Mouse (Mus musculus) heart, embryonic 11.5 days (tissue): ENCODE measurements around the gene Sftpa1. TPM values are rescaled to one million over a fixed set of nuclear protein-coding genes. Genes with fewer than 3 reads are reported as not detected.

Experiments
- ATAC-seq: fragments of 200-750 bp; cut with Nextera tagmentation; replicated peaks from 2 replicates; pipeline ENCODE4 v1.8.0; 2017; ENCODE audit warnings: moderate library complexity; ENCODE audit not compliant: insufficient number of reproducible peaks, low FRiP score, low TSS enrichment
- H3K27ac ChIP-seq: fragments of 300-500 bp; sonication (generic); 2 replicates; pipeline ENCODE4 v1.5.1; 2014; ENCODE audit warnings: mild to moderate bottlenecking, low read depth, low read length
- H3K27me3 ChIP-seq: fragments of 300-500 bp; sonication (generic); 2 replicates; pipeline ENCODE4 v1.6.1; 2014; ENCODE audit warnings: mild to moderate bottlenecking, low read length, mixed read lengths; ENCODE audit not compliant: control insufficient read depth, insufficient read depth
- H3K36me3 ChIP-seq: fragments of 300-500 bp; sonication (generic); 2 replicates; pipeline ENCODE4 v1.6.1; 2014; ENCODE audit warnings: mild to moderate bottlenecking, low read length, moderate library complexity, mixed read lengths; ENCODE audit not compliant: control insufficient read depth, insufficient read depth
- H3K4me1 ChIP-seq: fragments of 300-500 bp; sonication (generic); 2 replicates; pipeline ENCODE4 v1.6.1; 2014; ENCODE audit warnings: low read length; ENCODE audit not compliant: control insufficient read depth, insufficient read depth
- H3K4me2 ChIP-seq: fragments of 300-500 bp; sonication (generic); 2 replicates; pipeline ENCODE4 v1.6.1; 2014; ENCODE audit warnings: mild to moderate bottlenecking, moderate library complexity
- H3K4me3 ChIP-seq: fragments of 300-500 bp; sonication (generic); 2 replicates; pipeline ENCODE4 v1.5.1; 2014; ENCODE audit warnings: low read depth, low read length
- H3K9ac ChIP-seq: fragments of 300-500 bp; sonication (generic); 2 replicates; pipeline ENCODE4 v1.6.1; 2014; ENCODE audit warnings: mild to moderate bottlenecking, low read depth, low read length, moderate library complexity
- H3K9me3 ChIP-seq: fragments of 300-500 bp; sonication (generic); replicated peaks from 2 replicates; pipeline ENCODE4 v1.6.1; 2016; ENCODE audit warnings: low read length; ENCODE audit not compliant: control insufficient read depth
- WGBS: fragments of 180-500 bp; shearing (Covaris S2); extraction: QIAGEN DNeasy Blood & Tissue Kit; methylation state at CpG from one replicate; pipeline ENCODE4 v1.1.7; 2014; ENCODE audit not compliant: insufficient replicate concordance; 5-methylcytosine and 5-hydroxymethylcytosine counted together
- polyA plus RNA-seq: library from polyadenylated mRNA; unstranded; fragments of >200 nt; fragmentation: Nextera tagmentation; extraction: Ambion mirVana; gene quantifications from 2 replicates; pipeline ENCODE4 v1.2.1, GENCODE M21; 2014

Gene Sftpa1
- 0.35 and 0.69 TPM in 2 replicates for polyA plus RNA-seq

GRCm38 (mm10) chr14:41131540-41131939, at the start of gene Sftpa1:
Gene Sftpa1, plus strand, starts transcription at chr14:41131782.
- Histone ChIP-seq H3K27me3 (no peaks in the 10 kb centered on the region), H3K4me3 (no peak within 1 kb of the TSS), H3K4me1 (0 out of 2 replicates have a peak, but pooled peaks cover 3% of the 10 kb centered on the region), H3K36me3 (no peaks in the 10 kb centered on the region), H3K4me2 (no peak within 1 kb of the TSS), H3K9me3 (no peaks in the 10 kb centered on the region), H3K27ac (no peak within 1 kb of the TSS), H3K9ac (no peak within 1 kb of the TSS)
- ATAC-seq = no peak
- WGBS = 61% methylated on average over 7 of the region's 7 CpGs

- H3K27ac ChIP-seq = no peak overlapping the region
- no peaks in the 10 kb centered on the region for H3K27me3 ChIP-seq
- WGBS = 85% methylated on average over 2 of the region's 2 CpGs
- H3K36me3 ChIP-seq = no peaks in the 10 kb centered on the region
- no peak overlapping the region for H3K4me3 ChIP-seq
- H3K4me1 ChIP-seq = peaks cover 2% of the 10 kb centered on the region; the same call in 1 of the 2 replicates
- no peaks in the 10 kb centered on the region for H3K9me3 ChIP-seq
- no peak overlapping the region for H3K4me2 ChIP-seq
- ATAC-seq = no peak
- H3K9ac ChIP-seq = no peak overlapping the region
These were observed 49.2 kb upstream of the Sftpa1 start for GRCm38 (mm10) chr14:41082408-41082807.

- Histone ChIP-seq H3K9me3 (no peaks in the 10 kb centered on the region), H3K27ac (no peak overlapping the region), H3K9ac (no peak overlapping the region), H3K27me3 (no peaks in the 10 kb centered on the region), H3K4me3 (no peak overlapping the region), H3K4me1 (no peaks in the 10 kb centered on the region), H3K4me2 (no peak overlapping the region), H3K36me3 (no peaks in the 10 kb centered on the region)
- WGBS = 70% methylated on average over 1 of the region's 1 CpGs
- no peak for ATAC-seq
These were observed 44.1 kb upstream of the Sftpa1 start for GRCm38 (mm10) chr14:41087509-41087908.

GRCm38 (mm10) chr14:41090777-41091176, 40.8 kb upstream of the Sftpa1 start:
- no peaks in the 10 kb centered on the region for H3K4me1 ChIP-seq
- whole genome bisulfite sequencing = 42% methylated on average over 8 of the region's 8 CpGs
- ATAC-seq = no peak

GRCm38 (mm10) chr14:41094114-41094513, 37.5 kb upstream of the Sftpa1 start:
- Histone ChIP-seq H3K27me3 (no peaks in the 10 kb centered on the region), H3K4me3 (no peak overlapping the region), H3K36me3 (no peaks in the 10 kb centered on the region), H3K4me1 (no peaks in the 10 kb centered on the region), H3K9me3 (no peaks in the 10 kb centered on the region), H3K27ac (no peak overlapping the region), H3K9ac (no peak overlapping the region), H3K4me2 (no peak overlapping the region)
- 41% methylated on average over 1 of the region's 1 CpGs for WGBS
- no peak for ATAC-seq

More at GRCm38 (mm10) chr14:41090777-41091176, 40.8 kb upstream of the Sftpa1 start:
- Histone ChIP-seq H3K9ac (no peak overlapping the region), H3K27me3 (no peaks in the 10 kb centered on the region), H3K27ac (no peak overlapping the region), H3K4me3 (no peak overlapping the region), H3K4me2 (no peak overlapping the region), H3K9me3 (no peaks in the 10 kb centered on the region), H3K36me3 (no peaks in the 10 kb centered on the region)

DNA sequence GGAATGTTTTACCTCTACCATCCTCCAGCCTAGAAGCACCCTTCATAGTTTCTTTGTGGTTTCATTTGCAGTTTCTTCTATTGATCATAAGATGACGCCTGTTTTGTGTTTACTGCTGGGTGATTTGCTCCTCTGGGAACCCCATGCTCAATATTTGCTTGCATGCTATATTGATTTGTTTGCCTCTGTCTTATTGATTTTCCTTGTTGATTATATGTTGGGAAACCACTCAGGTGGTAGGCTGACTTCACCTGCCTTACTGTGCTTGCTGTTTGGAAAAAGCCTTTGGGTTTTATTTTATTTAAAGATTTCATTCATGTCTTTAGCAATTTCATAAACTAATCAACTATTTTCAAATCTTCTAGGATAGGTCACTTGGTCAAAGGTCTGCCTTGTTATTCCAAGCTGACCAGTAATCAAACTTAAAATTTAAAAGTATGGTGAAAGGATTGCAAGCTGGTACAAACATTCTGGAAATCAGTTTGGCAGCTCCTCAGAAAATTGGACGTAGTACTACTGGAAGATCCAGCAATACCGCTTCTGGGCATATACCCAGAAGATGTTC, 35.2 kb upstream of the Sftpa1 start:
- Histone ChIP-seq H3K4me3 (no peak overlapping the region), H3K27ac (no peak overlapping the region), H3K27me3 (no peaks in the 10 kb centered on the region), H3K9me3 (no peaks in the 10 kb centered on the region), H3K9ac (no peak overlapping the region), H3K36me3 (no peaks in the 10 kb centered on the region), H3K4me2 (no peak overlapping the region), H3K4me1 (no peaks in the 10 kb centered on the region)
- no peak for ATAC-seq
- WGBS = 90% methylated on average over 3 of the region's 3 CpGs

- 93% methylated on average over 1 of the region's 1 CpGs for WGBS
- Histone ChIP-seq H3K4me1 (no peaks in the 10 kb centered on the region), H3K9ac (no peak overlapping the region), H3K4me2 (no peak overlapping the region), H3K9me3 (no peaks in the 10 kb centered on the region), H3K27me3 (no peaks in the 10 kb centered on the region), H3K27ac (no peak overlapping the region), H3K36me3 (no peaks in the 10 kb centered on the region), H3K4me3 (no peak overlapping the region)
- no peak for ATAC-seq
These were observed 32.9 kb upstream of the Sftpa1 start for GRCm38 (mm10) chr14:41098726-41099125.

DNA sequence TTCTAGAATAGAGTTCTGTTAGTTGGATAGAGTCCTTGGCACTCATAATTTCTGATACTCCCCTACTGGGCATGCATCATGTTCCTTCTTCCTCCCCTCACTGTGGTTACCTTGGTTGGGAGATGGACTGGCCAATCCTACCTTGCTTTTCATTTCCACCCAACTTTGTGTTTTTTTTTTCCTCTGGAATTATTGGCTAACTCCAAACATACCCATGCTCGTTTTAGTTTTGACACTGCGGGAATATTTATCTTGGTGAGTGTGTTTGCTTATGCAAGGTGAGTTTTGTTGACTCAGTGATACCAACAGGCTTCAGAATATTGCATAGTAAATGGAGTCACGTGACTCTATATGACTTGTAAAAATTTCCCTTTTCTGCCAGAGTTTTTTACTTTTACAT, 30.9 kb upstream of the Sftpa1 start:
- ATAC-seq = no peak
- 76% methylated on average over 3 of the region's 3 CpGs for WGBS
- H3K9me3 ChIP-seq = no peaks in the 10 kb centered on the region
- no peaks in the 10 kb centered on the region for H3K27me3 ChIP-seq
- H3K9ac ChIP-seq = no peak overlapping the region
- H3K4me3 ChIP-seq = no peak overlapping the region
- H3K36me3 ChIP-seq = no peaks in the 10 kb centered on the region
- H3K27ac ChIP-seq = no peak overlapping the region
- H3K4me1 ChIP-seq = no peaks in the 10 kb centered on the region
- H3K4me2 ChIP-seq = no peak overlapping the region

GRCm38 (mm10) chr14:41101242-41101641, 30.3 kb upstream of the Sftpa1 start:
- Histone ChIP-seq H3K27me3 (no peaks in the 10 kb centered on the region), H3K4me2 (no peak overlapping the region), H3K4me1 (no peaks in the 10 kb centered on the region), H3K9ac (no peak overlapping the region), H3K36me3 (no peaks in the 10 kb centered on the region), H3K27ac (no peak overlapping the region), H3K4me3 (no peak overlapping the region), H3K9me3 (no peaks in the 10 kb centered on the region)
- 81% methylated on average over 5 of the region's 5 CpGs for WGBS
- ATAC-seq = no peak
